Mouse (Mus musculus) midbrain, embryonic 11.5 days (tissue): ENCODE data around the gene Thsd4. TPM values are rescaled to one million over a fixed set of nuclear protein-coding genes. Genes with fewer than 3 reads are reported as not detected.

ENCODE experiments used
- ATAC-seq: fragments of 200-750 bp; cut with Nextera tagmentation; 2 replicates; pipeline ENCODE4 v1.8.0; 2017; ENCODE audit warnings: moderate TSS enrichment, moderate library complexity; ENCODE audit not compliant: low FRiP score
- DNase-seq: peaks from one replicate; pipeline ENCODE4 v3.0.0; 2015; ENCODE audit warnings: low spot score; ENCODE audit errors: missing footprints
- H3K27ac ChIP-seq: fragments of 300-500 bp; sonication (generic); 2 replicates; pipeline ENCODE4 v1.5.1; 2014; ENCODE audit warnings: low read depth, low read length
- H3K27me3 ChIP-seq: fragments of 300-500 bp; sonication (generic); 2 replicates; pipeline ENCODE4 v1.6.1; 2014; ENCODE audit warnings: mild to moderate bottlenecking, low read length, moderate library complexity, mixed read lengths; ENCODE audit not compliant: control insufficient read depth, insufficient read depth
- H3K36me3 ChIP-seq: fragments of 300-500 bp; sonication (generic); 2 replicates; pipeline ENCODE4 v1.6.1; 2014; ENCODE audit warnings: mild to moderate bottlenecking, low read length, moderate library complexity, mixed read lengths; ENCODE audit not compliant: control insufficient read depth, insufficient read depth
- H3K4me1 ChIP-seq: fragments of 300-500 bp; sonication (generic); 2 replicates; pipeline ENCODE4 v1.6.1; 2014; ENCODE audit warnings: low read length; ENCODE audit not compliant: control insufficient read depth, insufficient read depth
- H3K4me2 ChIP-seq: fragments of 300-500 bp; sonication (generic); 2 replicates; pipeline ENCODE4 v1.6.1; 2014; ENCODE audit warnings: mild to moderate bottlenecking, moderate library complexity
- H3K4me3 ChIP-seq: fragments of 300-500 bp; sonication (generic); 2 replicates; pipeline ENCODE4 v1.5.1; 2014; ENCODE audit warnings: low read depth, low read length
- H3K9ac ChIP-seq: fragments of 300-500 bp; sonication (generic); 2 replicates; pipeline ENCODE4 v1.6.1; 2014; ENCODE audit warnings: low read length
- H3K9me3 ChIP-seq: fragments of 300-500 bp; sonication (generic); 2 replicates; pipeline ENCODE4 v1.6.1; 2016; ENCODE audit warnings: low read length; ENCODE audit not compliant: control insufficient read depth
- WGBS: fragments of 180-500 bp; shearing (Covaris S2); extraction: QIAGEN DNeasy Blood & Tissue Kit; methylation state at CpG from one replicate; pipeline ENCODE4 v1.1.7; 2014; 5-methylcytosine and 5-hydroxymethylcytosine counted together
- polyA plus RNA-seq: library from polyadenylated mRNA; unstranded; fragments of >200 nt; fragmentation: Nextera tagmentation; extraction: Ambion mirVana; gene quantifications from 2 replicates; pipeline ENCODE4 v1.2.1, GENCODE M21; 2014

Thsd4 gene
- polyA plus RNA-seq, 1 experiment from 2014 or later: 6.4 TPM

DNA sequence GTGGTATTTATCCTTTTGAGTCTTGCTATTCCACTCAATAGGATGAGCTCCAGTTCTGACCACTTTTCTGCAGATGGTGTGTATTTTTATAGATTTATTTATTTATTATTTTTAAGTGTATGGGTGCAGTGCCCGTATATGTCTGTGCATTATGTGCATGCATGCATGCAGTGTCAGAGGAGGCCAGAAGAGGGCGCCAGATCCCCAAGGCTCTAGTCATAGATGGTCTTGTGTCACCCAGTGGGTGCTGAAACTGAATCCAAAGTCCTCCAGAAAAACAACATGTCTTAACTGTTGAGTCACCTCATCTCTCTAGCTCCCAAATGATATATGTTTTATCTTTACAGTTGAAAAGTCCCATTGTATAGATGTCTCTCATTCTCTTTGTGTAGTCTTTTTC, 326.3 kb downstream of the Thsd4 start:
- H3K9me3 ChIP-seq: 0 out of 2 replicates have a peak, but pooled peaks cover 2% of the 10 kb centered on the region
- no peaks in the 10 kb centered on the region for H3K4me1 ChIP-seq
- H3K27ac ChIP-seq: no peak overlapping the region
- no peaks in the 10 kb centered on the region for H3K36me3 ChIP-seq
- DNase-seq: no peak
- H3K4me3 ChIP-seq: no peak overlapping the region
- 76% methylated on average over 2 of the region's 2 CpGs for WGBS
- ATAC-seq: no peak
- no peak overlapping the region for H3K4me2 ChIP-seq
- H3K27me3 ChIP-seq: no peaks in the 10 kb centered on the region
- no peak overlapping the region for H3K9ac ChIP-seq

DNA sequence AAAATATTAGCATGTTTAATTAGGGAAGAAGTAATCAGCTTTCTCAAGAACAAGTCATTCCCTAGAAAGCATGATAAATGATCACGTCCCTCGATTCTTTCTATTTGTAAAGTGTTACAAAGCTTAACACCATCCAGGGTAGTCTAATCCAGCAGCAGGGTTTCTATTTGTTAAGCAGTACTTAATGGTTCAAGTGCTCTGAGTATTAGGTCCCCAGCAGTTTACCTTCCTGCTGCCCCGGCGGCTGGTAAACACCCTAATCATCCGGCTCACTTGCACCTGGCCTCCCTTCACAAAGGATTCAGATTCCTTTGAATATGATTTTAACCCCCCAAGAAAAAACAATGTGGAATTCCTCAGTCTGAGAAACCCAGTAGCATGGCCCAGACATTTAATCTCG, 326.9 kb downstream of the Thsd4 start:
- ATAC-seq: no peak
- WGBS: 77% methylated on average over 6 of the region's 6 CpGs
- H3K4me2 ChIP-seq: no peak overlapping the region
- 0 out of 2 replicates have a peak, but pooled peaks cover 2% of the 10 kb centered on the region for H3K9me3 ChIP-seq
- H3K4me1 ChIP-seq: no peaks in the 10 kb centered on the region
- no peak overlapping the region for H3K4me3 ChIP-seq
- no peaks in the 10 kb centered on the region for H3K36me3 ChIP-seq
- H3K9ac ChIP-seq: no peak overlapping the region
- H3K27me3 ChIP-seq: no peaks in the 10 kb centered on the region
- no peak for DNase-seq
- no peak overlapping the region for H3K27ac ChIP-seq

DNA sequence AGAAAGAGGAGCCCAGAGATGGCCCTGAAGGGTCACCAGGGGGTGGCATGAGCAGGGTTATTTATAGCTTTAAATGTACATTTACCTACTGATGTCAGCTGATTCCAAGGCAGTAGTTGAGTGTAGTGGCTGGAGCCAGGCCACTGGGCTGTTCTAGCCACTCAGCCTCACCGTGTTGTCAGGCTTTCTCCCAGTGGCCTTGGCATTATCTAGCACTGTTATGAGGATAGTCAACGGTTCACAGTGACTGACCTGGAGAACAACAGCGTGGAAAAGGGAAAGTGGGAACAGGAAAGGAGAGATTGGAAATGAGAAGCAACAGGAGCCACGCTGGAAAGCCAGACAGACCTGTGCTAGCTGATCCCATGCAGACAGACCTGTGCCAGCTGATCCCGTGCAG, 329.5 kb downstream of the Thsd4 start:
- no peak for DNase-seq
- Histone ChIP-seq H3K9me3 (0 out of 2 replicates have a peak, but pooled peaks cover 2% of the 10 kb centered on the region), H3K27ac (no peak overlapping the region), H3K4me1 (no peaks in the 10 kb centered on the region), H3K27me3 (no peaks in the 10 kb centered on the region), H3K9ac (no peak overlapping the region), H3K4me2 (no peak overlapping the region), H3K4me3 (no peak overlapping the region), H3K36me3 (no peaks in the 10 kb centered on the region)
- 90% methylated on average over 5 of the region's 5 CpGs for WGBS
- ATAC-seq: no peak

DNA sequence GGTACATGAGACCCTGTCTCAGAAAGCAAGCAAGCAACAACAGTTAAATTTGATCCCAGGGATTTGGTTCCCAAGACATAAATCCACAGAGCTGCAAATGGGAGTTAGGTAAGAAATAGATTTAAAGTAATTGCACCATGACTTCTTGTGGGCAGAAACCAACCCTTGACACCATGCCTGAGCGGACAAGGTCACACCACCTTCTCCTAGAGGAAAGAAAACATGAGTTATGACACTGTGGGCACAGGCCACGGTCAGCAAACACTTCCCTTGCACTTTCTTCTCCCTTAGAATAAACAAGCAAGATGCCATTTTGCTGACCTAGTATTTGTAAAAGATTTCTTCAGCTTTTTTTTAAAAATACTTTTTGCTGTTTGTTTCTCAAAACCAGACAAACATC, 334.4 kb downstream of the Thsd4 start:
- Histone ChIP-seq H3K4me3 (no peak overlapping the region), H3K4me1 (no peaks in the 10 kb centered on the region), H3K9ac (no peak overlapping the region), H3K27ac (no peak overlapping the region), H3K27me3 (no peaks in the 10 kb centered on the region), H3K4me2 (no peak overlapping the region), H3K36me3 (no peaks in the 10 kb centered on the region), H3K9me3 (no peaks in the 10 kb centered on the region)
- DNase-seq: no peak
- 84% methylated on average over 2 of the region's 2 CpGs for WGBS
- no peak for ATAC-seq

DNA sequence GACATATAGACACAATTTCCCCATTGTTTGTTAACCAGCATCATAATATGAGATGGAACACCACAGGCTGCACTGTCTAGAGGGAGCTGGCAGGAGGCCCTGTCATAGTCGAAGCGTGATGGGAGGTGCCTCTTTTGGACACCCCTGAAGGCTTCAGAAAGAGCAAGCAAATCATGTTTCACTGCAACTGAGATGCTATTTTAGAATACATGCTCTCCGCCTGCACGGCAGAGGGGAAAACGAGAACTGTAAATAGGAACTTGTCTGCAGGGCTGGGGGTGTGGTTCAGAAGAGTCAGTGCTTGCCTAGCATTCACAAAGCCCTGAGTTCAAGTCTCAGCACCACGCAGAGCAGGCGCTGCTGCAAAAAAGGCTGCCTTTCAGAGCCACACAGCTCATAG, 334.9 kb downstream of the Thsd4 start:
- no peak for ATAC-seq
- no peak overlapping the region for H3K4me2 ChIP-seq
- no peaks in the 10 kb centered on the region for H3K9me3 ChIP-seq
- H3K27me3 ChIP-seq: no peaks in the 10 kb centered on the region
- no peaks in the 10 kb centered on the region for H3K4me1 ChIP-seq
- DNase-seq: no peak
- no peak overlapping the region for H3K4me3 ChIP-seq
- H3K36me3 ChIP-seq: no peaks in the 10 kb centered on the region
- H3K27ac ChIP-seq: no peak overlapping the region
- no peak overlapping the region for H3K9ac ChIP-seq
- 93% methylated on average over 7 of the region's 7 CpGs for WGBS

DNA sequence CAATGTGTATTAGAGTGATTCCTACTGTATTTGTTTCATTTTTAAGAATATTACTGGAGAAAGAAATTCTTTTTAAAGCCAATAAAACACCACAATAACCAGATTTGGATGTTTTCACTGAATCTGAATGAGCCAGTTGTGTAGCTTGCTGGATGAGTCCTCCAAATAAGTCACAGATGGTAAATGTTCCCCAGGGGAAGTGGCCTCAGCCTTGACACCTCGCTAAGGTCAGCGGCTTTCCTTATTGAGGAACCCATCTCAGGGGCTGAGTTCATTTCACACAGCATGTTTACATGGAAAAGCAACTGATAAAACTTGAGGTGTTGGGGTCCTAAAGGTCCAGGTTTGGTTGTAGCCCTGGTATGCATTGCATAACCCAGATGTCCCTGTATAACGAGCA, 337.8 kb downstream of the Thsd4 start:
- Histone ChIP-seq H3K27me3 (no peaks in the 10 kb centered on the region), H3K4me3 (no peak overlapping the region), H3K9ac (no peak overlapping the region), H3K9me3 (no peaks in the 10 kb centered on the region), H3K4me2 (no peak overlapping the region), H3K4me1 (no peaks in the 10 kb centered on the region), H3K36me3 (no peaks in the 10 kb centered on the region), H3K27ac (no peak overlapping the region)
- 69% methylated on average over 3 of the region's 3 CpGs for WGBS
- peak; percentile 87 for DNase-seq
- ATAC-seq: no peak

DNA sequence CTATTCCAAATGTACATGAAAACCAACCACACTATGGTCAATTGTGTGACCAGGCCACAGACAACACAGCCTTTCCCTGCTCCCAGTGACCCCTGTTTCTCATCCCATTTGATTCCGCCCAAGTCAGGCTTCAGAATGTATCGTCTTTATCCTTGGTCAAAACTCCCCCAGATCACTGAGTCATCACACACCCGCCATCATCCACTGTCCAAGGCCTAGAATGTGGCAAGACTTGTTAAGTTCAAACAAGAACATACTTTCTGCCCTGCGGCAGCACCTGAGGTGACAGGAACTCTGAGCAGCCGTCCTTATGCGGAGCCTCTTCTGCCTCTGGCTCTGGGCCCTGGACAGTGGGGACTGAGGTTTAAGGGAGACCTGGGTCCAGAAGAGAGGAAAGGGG, 339.5 kb downstream of the Thsd4 start:
- WGBS: 92% methylated on average over 6 of the region's 6 CpGs
- H3K4me2 ChIP-seq: no peak overlapping the region
- H3K4me1 ChIP-seq: no peaks in the 10 kb centered on the region
- no peak overlapping the region for H3K27ac ChIP-seq
- H3K36me3 ChIP-seq: no peaks in the 10 kb centered on the region
- DNase-seq (no peak), ATAC-seq (no peak)
- H3K4me3 ChIP-seq: no peak overlapping the region
- no peaks in the 10 kb centered on the region for H3K27me3 ChIP-seq
- no peaks in the 10 kb centered on the region for H3K9me3 ChIP-seq
- no peak overlapping the region for H3K9ac ChIP-seq

DNA sequence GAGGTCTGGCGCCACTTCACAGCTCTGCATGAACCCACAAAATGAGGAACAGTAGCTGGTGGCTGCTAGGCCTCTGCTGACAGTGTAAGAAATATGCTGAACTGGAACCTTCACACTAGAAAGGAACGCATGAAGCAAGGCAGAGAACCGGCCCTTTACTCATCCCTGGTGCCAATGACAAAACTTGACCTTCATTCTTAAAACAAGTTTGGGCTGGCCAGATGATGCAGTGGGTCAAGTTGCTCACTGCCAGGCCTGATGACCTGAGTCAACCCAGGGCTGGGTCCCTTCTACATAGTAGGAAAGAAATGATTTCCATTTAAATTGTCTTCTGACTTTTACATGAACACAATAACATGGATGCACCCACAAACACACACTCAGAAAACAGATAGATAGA, 340.9 kb downstream of the Thsd4 start:
- ATAC-seq (no peak), DNase-seq (no peak)
- no peaks in the 10 kb centered on the region for H3K36me3 ChIP-seq
- no peak overlapping the region for H3K4me2 ChIP-seq
- H3K9me3 ChIP-seq: no peaks in the 10 kb centered on the region
- WGBS: 92% methylated on average over 3 of the region's 3 CpGs
- H3K4me1 ChIP-seq: no peaks in the 10 kb centered on the region
- no peaks in the 10 kb centered on the region for H3K27me3 ChIP-seq
- H3K9ac ChIP-seq: no peak overlapping the region
- no peak overlapping the region for H3K27ac ChIP-seq
- no peak overlapping the region for H3K4me3 ChIP-seq

DNA sequence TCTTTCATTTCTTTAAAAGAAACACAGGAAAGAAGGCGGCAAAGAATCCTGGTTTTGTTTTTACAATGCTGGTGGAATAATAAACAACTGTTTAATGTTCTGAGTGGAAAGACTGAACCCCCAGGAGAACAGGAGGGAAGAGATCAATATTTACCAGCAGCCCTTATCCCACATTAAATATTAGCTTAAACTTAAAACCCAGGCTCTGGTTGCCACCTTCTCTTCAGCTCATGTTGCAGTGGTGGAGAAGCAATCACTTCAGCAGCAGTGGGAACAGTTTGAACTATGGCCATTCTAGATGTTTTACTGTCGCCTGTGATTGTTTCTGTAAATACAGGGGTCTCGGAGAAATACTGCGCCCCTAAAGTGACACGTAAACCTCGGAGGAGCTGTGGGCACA, 341.7 kb downstream of the Thsd4 start:
- 85% methylated on average over 6 of the region's 6 CpGs for WGBS
- no peak for ATAC-seq
- Histone ChIP-seq H3K27ac (no peak overlapping the region), H3K4me1 (no peaks in the 10 kb centered on the region), H3K36me3 (no peaks in the 10 kb centered on the region), H3K4me3 (no peak overlapping the region), H3K9me3 (no peaks in the 10 kb centered on the region), H3K9ac (no peak overlapping the region), H3K4me2 (no peak overlapping the region), H3K27me3 (no peaks in the 10 kb centered on the region)
- DNase-seq: no peak

DNA sequence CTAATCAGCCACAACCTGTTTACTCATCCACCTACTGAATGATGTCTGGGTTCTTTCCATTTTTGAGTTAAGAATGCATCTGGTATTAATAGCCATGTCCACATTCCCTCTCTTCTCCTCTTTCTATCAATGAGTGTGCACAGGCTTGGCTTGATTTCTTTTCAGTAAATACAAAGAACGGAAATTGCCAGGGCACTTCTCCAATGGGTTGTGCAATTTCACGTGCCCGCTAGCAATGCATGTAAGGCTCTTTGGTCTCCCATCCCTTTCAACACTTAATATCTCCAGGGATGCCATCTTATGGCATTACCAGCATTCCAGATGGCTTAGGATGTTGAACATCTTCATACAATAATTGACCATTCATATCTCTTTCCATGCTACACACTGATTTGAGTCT, 345.5 kb downstream of the Thsd4 start:
- WGBS: 92% methylated on average over 3 of the region's 3 CpGs
- H3K27me3 ChIP-seq: no peaks in the 10 kb centered on the region
- no peaks in the 10 kb centered on the region for H3K9me3 ChIP-seq
- H3K36me3 ChIP-seq: no peaks in the 10 kb centered on the region
- no peak overlapping the region for H3K4me3 ChIP-seq
- no peak for ATAC-seq
- no peak overlapping the region for H3K9ac ChIP-seq
- no peak overlapping the region for H3K4me2 ChIP-seq
- no peaks in the 10 kb centered on the region for H3K4me1 ChIP-seq
- H3K27ac ChIP-seq: no peak overlapping the region
- no peak for DNase-seq
